Mouse (Mus musculus) C2C12 (cell line): ENCODE measurements around the gene Ccdc50. TPM values are rescaled to one million over a fixed set of nuclear protein-coding genes. Genes with fewer than 3 reads are reported as not detected.

Source experiments
- H3K27me3 ChIP-seq: one replicate; pipeline ENCODE4 v1.6.1; 2011; ENCODE audit not compliant: control insufficient read depth, insufficient read depth, insufficient read length
- H3K36me3 ChIP-seq: one replicate; pipeline ENCODE4 v1.6.1; 2011; ENCODE audit not compliant: control insufficient read depth, insufficient read depth
- H3K4me3 ChIP-seq: one replicate; pipeline ENCODE4 v1.5.1; 2011; ENCODE audit warnings: mild to moderate bottlenecking, control low read depth; ENCODE audit not compliant: poor library complexity, insufficient read depth, severe bottlenecking
- H3K79me2 ChIP-seq: one replicate; pipeline ENCODE4 v1.6.1; 2011; ENCODE audit not compliant: control insufficient read depth, insufficient read depth
- H3K79me3 ChIP-seq: one replicate; pipeline ENCODE4 v1.6.1; 2011; ENCODE audit warnings: low read depth, control low read depth
- H3ac ChIP-seq: one replicate; pipeline ENCODE3; 2011; ENCODE audit warnings: low read depth; ENCODE audit not compliant: control insufficient read depth, insufficient read length
- CEBPB ChIP-seq: IDR thresholded peaks from one replicate; pipeline ENCODE4 v1.6.1; 2011; ENCODE audit warnings: low read depth, mild to moderate bottlenecking, control low read depth, moderate library complexity
- CTCF ChIP-seq: IDR thresholded peaks from one replicate; pipeline ENCODE4 v1.5.1; 2011; ENCODE audit not compliant: control insufficient read depth, insufficient read depth, insufficient read length
- FOSL1 ChIP-seq: IDR thresholded peaks from one replicate; pipeline ENCODE4 v1.8.0; 2011; ENCODE audit warnings: mild to moderate bottlenecking, low read length; ENCODE audit not compliant: poor library complexity, insufficient read depth, severe bottlenecking
- MAX ChIP-seq: IDR thresholded peaks from one replicate; pipeline ENCODE4 v1.6.1; 2011; ENCODE audit warnings: mild to moderate bottlenecking, control low read depth
- MYOD1 ChIP-seq: IDR thresholded peaks from one replicate; pipeline ENCODE4 v1.6.1; 2011; ENCODE audit warnings: low read depth; ENCODE audit not compliant: control insufficient read depth, insufficient read length
- MYOG ChIP-seq: IDR thresholded peaks from one replicate; pipeline ENCODE4 v1.6.1; 2011; ENCODE audit not compliant: control insufficient read depth, insufficient read length; ENCODE audit errors: extremely low read depth
- USF1 ChIP-seq: IDR thresholded peaks from one replicate; pipeline ENCODE4 v1.6.1; 2011; ENCODE audit warnings: low read depth, mild to moderate bottlenecking, control low read depth, moderate library complexity
- polyA plus RNA-seq: library from polyadenylated mRNA; unstranded; fragments of >200 nt; fragmentation: generic; extraction: Trizol; gene quantifications from one replicate; pipeline ENCODE4 v1.2.1, GENCODE M21; 2012; ENCODE audit warnings: missing spikeins

The Ccdc50 gene
- polyA plus RNA-seq, 1 experiment = 9.9 TPM

- no peaks in the 10 kb centered on the region for H3K27me3 ChIP-seq
- H3K79me3 ChIP-seq = no peaks in the 10 kb centered on the region
- H3K36me3 ChIP-seq = no peaks in the 10 kb centered on the region
- H3K79me2 ChIP-seq = no peaks in the 10 kb centered on the region
- no peak overlapping the region for H3ac ChIP-seq
- no peak for TF ChIP-seq FOSL1
- TF ChIP-seq CEBPB = no peak
- no peak for TF ChIP-seq MYOG
- TF ChIP-seq USF1 = no peak
- H3K4me3 ChIP-seq = no peak overlapping the region
Measured at GRCm38 (mm10) chr16:27360059-27360458, 28.6 kb upstream of the Ccdc50 start.

GRCm38 (mm10) chr16:27370191-27370590, 18.5 kb upstream of the Ccdc50 start, which contains the start of gene Uts2b:
Uts2b (minus strand) TSS chr16:27370239.
- Histone ChIP-seq H3K79me3 (no peaks in the 10 kb centered on the region), H3K36me3 (no peaks in the 10 kb centered on the region), H3K79me2 (no peaks in the 10 kb centered on the region), H3K27me3 (no peaks in the 10 kb centered on the region), H3K4me3 (no peak within 1 kb of the TSS), H3ac (no peak within 1 kb of the TSS)
- TF ChIP-seq FOSL1 (no peak), CEBPB (no peak), MYOD1 (no peak), MAX (no peak), USF1 (no peak), CTCF (no peak), MYOG (no peak)

GRCm38 (mm10) chr16:27370700-27371099, 18.0 kb upstream of the Ccdc50 start:
- Histone ChIP-seq H3K27me3 (no peaks in the 10 kb centered on the region), H3K4me3 (no peak overlapping the region), H3K79me2 (no peaks in the 10 kb centered on the region), H3ac (no peak overlapping the region), H3K36me3 (no peaks in the 10 kb centered on the region), H3K79me3 (no peaks in the 10 kb centered on the region)
- no peak for TF ChIP-seq CEBPB
- TF ChIP-seq CTCF = no peak
- TF ChIP-seq MYOG = no peak
- TF ChIP-seq USF1 = no peak
- TF ChIP-seq FOSL1 = no peak
- TF ChIP-seq MYOD1 = no peak
- TF ChIP-seq MAX = no peak

- no peaks in the 10 kb centered on the region for H3K79me3 ChIP-seq
- no peaks in the 10 kb centered on the region for H3K79me2 ChIP-seq
- no peak overlapping the region for H3K4me3 ChIP-seq
- no peaks in the 10 kb centered on the region for H3K36me3 ChIP-seq
- no peak overlapping the region for H3ac ChIP-seq
- TF ChIP-seq MAX (no peak), CEBPB (no peak), USF1 (no peak), FOSL1 (no peak)
- H3K27me3 ChIP-seq = no peaks in the 10 kb centered on the region
Measured at GRCm38 (mm10) chr16:27374139-27374538, 14.5 kb upstream of the Ccdc50 start.

- Histone ChIP-seq H3K79me2 (no peaks in the 10 kb centered on the region), H3K79me3 (no peaks in the 10 kb centered on the region), H3ac (no peak overlapping the region), H3K36me3 (no peaks in the 10 kb centered on the region), H3K4me3 (no peak overlapping the region), H3K27me3 (no peaks in the 10 kb centered on the region)
- no peak for TF ChIP-seq CEBPB
- TF ChIP-seq MAX = no peak
- no peak for TF ChIP-seq USF1
- TF ChIP-seq CTCF = no peak
- no peak for TF ChIP-seq MYOG
- TF ChIP-seq FOSL1 = no peak
- TF ChIP-seq MYOD1 = no peak
Measured at GRCm38 (mm10) chr16:27375318-27375717, 13.4 kb upstream of the Ccdc50 start.

- TF ChIP-seq MAX (no peak), CEBPB (no peak), USF1 (no peak), MYOG (no peak), CTCF (no peak), MYOD1 (no peak), FOSL1 (no peak)
- Histone ChIP-seq H3K79me2 (no peaks in the 10 kb centered on the region), H3K27me3 (no peaks in the 10 kb centered on the region), H3K79me3 (no peaks in the 10 kb centered on the region), H3ac (no peak overlapping the region), H3K36me3 (no peaks in the 10 kb centered on the region), H3K4me3 (no peak overlapping the region)
Measured at GRCm38 (mm10) chr16:27376556-27376955, 12.1 kb upstream of the Ccdc50 start.

GRCm38 (mm10) chr16:27382217-27382616, 6.5 kb upstream of the Ccdc50 start:
- Histone ChIP-seq H3K36me3 (no peaks in the 10 kb centered on the region), H3K79me3 (no peaks in the 10 kb centered on the region), H3K4me3 (no peak overlapping the region), H3K79me2 (no peaks in the 10 kb centered on the region), H3ac (no peak overlapping the region), H3K27me3 (no peaks in the 10 kb centered on the region)
- TF ChIP-seq FOSL1 (no peak), MYOD1 (no peak), MYOG (no peak), CTCF (no peak), CEBPB (no peak), MAX (no peak), USF1 (no peak)
